Mouse (Mus musculus) embryo, embryonic 11.5 days (tissue): ENCODE results near the gene Mrpl19.

Experiments
- DNase-seq: peaks from one replicate; pipeline ENCODE4 v3.0.0-alpha.2; 2012; ENCODE audit warnings: low read depth, low spot score

Mrpl19 gene

DNA sequence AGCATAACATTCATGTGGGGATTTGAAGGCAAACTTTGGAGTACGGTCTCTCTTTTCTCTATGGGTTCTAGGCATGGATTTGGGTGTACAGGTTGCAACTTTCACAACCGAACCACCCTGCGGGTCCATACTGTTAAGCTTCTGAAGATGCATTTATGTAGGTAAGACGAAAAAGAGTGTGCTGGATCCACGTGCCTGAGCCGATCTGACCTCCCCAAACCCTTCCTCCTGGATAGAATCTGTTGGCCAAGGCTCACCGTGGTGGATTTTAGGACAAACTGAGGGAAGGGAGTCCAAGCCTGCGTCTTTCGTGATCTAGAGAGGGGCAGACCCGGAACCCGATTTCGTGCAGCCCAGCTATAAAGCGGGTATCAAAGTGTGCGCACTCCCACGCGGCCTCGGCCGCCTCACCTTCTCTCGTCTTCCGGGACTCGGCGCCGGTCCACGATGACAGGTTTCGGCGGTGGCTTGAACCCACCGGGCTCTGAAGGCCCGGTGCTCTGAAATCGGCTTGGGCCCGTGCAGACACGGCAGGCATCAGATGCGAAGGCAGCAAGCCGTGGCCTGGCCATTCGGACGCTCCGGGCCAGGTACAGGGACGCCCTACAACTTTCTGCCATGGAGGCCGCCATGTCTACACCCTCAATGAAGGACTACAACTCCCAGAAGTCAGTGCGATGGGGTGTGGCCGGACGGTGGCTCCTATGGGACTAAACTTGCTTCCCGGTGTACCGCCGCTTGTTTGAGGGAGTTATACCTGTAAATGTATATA, at the start of gene Mrpl19:
Gene Mrpl19 (minus strand): TSS at position 663 of the 772 bp plus-strand sequence.
- DNase-seq: peak; percentile 81

DNA sequence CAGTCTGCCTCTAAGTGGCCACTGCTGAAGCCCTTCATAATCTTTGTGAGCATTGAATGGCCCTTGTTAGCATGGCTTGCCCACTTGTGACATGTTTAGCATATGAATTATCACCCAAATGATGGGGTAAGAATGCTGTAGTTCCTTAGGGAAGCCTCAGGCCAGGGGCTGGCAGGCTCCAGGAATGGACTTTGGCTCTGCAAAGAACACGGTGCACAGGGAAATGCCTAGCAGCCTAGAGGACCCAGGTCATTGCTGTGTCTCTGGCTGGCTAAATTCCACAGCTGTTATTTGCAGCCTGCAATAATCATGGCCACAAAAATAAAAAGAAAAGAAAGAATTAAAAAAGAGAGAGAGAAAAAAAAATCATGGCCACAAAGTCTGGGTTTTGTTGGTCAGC, 46.6 kb upstream of the Mrpl19 start:
- DNase-seq: no peak

DNA sequence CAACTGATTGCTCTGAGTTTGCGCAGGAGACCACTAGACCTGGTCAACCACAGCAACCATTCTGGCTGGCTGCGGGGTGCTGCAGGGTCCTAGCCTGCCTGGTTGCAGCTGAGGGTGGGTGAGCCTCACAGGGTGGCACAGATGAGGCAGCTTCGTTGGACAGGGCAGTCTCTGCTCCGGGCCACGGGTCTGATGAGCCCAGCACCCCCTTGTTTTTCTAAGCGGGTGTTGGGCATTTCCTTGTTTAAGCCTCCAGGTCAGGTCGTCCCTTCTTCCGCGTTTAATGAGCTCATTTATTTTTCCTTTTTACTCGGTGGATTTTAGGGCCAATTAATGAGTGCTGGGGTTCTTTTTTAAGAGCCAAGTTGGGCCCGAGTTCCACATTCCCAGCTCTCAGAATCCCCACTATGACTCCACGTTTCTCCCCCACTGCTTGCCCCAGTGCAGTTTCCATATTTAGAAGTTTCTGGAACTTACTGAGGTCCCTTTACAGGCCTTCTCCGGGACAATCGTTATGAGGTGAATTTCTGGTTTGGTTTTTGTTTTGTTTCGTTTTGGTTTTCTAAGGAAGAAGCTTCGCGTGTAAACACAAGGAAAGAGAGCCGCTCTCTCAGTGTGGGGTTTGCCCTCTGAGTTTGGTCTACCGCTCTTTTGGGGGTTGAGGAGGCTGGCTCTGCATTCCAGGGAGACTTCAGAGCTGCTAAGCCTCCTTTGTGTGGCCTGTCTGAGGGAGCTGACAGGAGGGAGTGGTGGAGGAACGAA, 24.5 kb upstream of the Mrpl19 start:
- no peak for DNase-seq

GRCm38 (mm10) chr6:81988341-81988740, 22.6 kb upstream of the Mrpl19 start:
- DNase-seq: no peak

DNA sequence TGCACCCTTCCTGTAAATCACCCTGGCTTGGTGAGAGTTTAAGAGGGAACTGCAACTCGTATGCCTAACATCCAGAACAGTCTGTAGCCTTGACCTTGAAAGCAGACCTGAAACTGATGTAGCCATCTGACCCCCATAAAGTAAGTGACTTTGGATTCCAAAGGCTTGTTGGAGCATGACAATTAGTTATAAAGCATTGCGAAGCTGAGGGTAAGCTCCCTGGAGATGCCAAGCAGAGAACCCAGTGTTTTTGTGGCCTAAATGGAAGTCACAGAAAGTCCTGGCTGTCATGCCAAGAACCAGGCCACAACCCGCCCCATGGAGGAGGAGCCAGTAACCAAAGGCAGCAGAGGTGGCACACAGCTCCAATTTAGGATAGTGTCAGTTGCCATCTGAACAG, 21.8 kb upstream of the Mrpl19 start:
- DNase-seq: no peak

DNA sequence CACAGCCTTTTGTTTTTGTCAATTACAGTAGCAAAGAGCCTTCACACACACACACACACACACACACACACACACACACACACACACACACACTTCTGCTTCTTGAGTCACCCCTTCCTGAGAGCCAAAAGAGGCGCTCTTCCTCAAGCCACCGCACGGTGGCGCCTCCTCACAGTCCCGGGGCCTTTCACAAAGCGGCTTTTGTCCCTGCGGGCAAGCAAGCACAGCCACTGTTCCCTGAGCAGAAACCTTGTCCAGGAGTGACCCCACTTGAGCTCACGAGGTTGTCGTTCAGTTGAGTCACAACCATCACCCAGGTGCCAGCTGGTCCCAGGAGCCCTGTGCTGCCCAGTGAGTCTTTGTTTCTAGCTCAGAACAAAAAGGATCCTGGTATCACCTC, 21.3 kb upstream of the Mrpl19 start:
- DNase-seq: peak; percentile 73

- no peak for DNase-seq
Measured at GRCm38 (mm10) chr6:81986599-81986998, 20.8 kb upstream of the Mrpl19 start.

DNA sequence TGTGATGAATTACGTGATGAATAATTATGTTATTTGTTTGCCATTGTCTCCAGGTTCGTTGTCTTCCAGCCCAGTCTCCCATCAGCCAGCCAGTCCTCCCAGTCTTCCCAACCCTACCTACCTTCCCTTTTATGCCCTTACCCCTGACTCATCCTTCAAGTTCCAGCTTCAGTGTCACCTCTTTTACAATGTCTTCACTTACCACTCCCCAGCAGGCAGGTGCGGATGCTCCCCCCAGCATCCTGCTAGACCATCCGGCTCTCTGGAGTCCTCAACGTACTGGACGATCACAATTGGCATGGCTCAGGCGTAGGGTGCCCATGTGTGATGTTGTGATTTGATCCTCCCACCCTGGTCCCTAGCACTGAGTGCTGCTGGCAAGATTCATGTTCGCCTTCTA, 20.4 kb upstream of the Mrpl19 start:
- no peak for DNase-seq

GRCm38 (mm10) chr6:81979286-81979685, 13.5 kb upstream of the Mrpl19 start:
- no peak for DNase-seq

- peak; percentile 62 for DNase-seq
Measured at GRCm38 (mm10) chr6:81975971-81976621, 10.3 kb upstream of the Mrpl19 start.

DNA sequence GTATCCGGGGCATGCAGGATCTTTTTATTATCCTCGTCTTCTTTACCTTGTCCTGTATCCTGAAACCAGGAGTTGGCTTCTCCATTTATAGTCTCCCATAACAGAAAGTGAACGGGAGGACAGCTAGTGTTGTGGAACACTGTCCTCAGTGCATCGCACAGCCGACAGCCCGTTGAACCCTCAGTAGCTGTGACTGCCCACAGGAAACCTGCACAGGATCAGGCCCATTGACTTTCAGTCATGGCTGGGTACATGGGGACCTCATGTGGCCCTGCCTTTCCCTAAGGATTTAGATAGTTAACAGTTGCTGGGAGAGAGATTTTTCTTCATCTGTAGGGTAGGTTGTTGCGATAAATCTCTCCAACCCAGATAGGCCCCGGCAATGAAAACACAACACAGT, 6.8 kb upstream of the Mrpl19 start:
- DNase-seq: no peak

GRCm38 (mm10) chr6:81971196-81971595, 5.4 kb upstream of the Mrpl19 start:
- no peak for DNase-seq

- DNase-seq: no peak
Measured at GRCm38 (mm10) chr6:81966068-81966544, 348 bp upstream of the Mrpl19 start.

- no peak for DNase-seq
Measured at GRCm38 (mm10) chr6:81960284-81960683, 5.5 kb downstream of the Mrpl19 start.

DNA sequence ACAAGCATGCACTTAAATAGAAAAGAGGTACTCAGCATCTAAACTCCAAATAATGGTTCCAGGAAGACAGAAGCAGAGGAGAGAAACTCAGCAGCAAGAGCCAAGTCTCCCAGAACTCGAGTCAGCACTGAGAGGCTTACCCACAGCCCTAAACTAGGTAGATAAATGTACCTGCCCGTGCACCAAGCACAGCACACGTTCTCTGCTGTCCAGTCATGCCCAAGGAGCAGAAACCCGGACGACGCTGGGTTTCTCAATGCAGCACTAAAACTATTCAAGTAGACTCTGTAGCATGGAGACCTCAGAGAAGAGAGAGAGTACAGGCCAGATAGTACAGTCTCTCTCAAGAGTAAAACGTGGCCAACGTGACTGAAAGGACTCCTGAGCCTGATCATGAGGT, 5.9 kb downstream of the Mrpl19 start:
- DNase-seq: no peak

- no peak for DNase-seq
Measured at GRCm38 (mm10) chr6:81957992-81958391, 7.8 kb downstream of the Mrpl19 start.

- DNase-seq: no peak
Measured at GRCm38 (mm10) chr6:81956399-81956798, 9.4 kb downstream of the Mrpl19 start.

DNA sequence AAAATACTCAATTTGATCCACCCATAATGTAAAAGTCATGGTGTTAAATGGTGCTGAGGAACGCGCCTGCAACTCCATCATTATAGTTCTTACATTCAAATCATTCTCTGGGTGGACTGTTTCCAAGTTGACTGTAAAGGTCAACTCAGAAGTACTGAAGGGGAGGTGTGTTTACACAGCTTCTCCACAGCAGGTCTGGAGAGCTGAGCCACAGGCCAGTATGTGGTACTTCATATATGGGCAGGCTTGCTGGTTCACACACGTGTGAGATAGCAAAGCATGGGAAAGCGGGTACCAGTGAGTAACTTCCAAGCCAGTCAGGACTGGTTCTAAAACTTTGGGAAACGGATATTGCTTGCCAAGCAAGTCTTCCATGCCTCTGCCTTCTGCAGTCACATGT, 10.6 kb downstream of the Mrpl19 start:
- no peak for DNase-seq

GRCm38 (mm10) chr6:81946906-81947305, 18.9 kb downstream of the Mrpl19 start:
- no peak for DNase-seq

DNA sequence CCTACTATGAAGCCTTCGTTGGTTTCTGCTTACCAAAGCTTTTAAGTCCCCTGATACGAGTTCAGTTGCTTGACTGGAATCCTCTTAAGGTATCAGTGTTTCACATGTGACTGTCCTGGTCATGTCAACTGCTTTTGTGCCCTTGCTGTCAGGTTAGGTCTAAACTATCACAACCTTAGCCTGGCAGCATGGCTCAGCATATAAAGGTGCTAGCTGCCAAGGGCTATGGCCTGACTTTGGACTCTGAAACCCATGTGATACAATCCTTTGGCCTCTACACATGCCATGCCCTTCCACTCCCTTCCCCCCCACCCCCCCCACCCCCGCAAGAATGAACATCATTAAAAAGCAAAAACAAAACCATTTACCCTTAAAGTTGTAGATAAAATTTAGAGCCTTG, 21.3 kb downstream of the Mrpl19 start:
- no peak for DNase-seq

DNA sequence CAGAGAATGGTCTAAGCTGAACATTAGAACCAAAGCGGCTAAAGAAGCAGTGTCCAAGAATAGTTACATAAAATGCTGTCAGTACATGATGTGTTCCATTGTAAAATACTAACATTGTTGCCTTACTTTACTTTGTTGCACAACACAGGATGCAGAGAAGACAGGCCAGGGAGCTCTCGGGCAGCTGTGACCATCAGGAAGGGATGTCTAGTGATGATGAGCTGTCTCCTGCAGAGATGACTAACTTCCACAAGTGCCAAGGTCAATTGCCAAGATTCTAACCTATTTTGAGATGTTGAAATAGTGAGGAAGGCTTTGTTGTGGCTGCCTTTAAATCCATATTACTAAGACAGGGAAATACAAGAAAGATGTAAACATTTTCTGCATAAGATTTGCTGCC, 22.5 kb downstream of the Mrpl19 start:
- DNase-seq: no peak

GRCm38 (mm10) chr6:81941718-81942117, 24.0 kb downstream of the Mrpl19 start:
- DNase-seq: no peak
